Mouse (Mus musculus) CD4-positive, CD25-positive, alpha-beta regulatory T cell, adult 2 months (primary cell): ENCODE results near the gene Mier2.

Source experiments
- DNase-seq: peaks from one replicate; pipeline ENCODE4 v3.0.0-alpha.2; 2012; ENCODE audit warnings: low read depth, low spot score

The Mier2 gene

GRCm38 (mm10) chr10:79554330-79555237, at the start of gene Mier2:
Gene Mier2, minus strand, starts transcription at chr10:79555199.
- peak; percentile 91 for DNase-seq

GRCm38 (mm10) chr10:79597936-79598230, 42.9 kb upstream of the Mier2 start:
- no peak for DNase-seq

GRCm38 (mm10) chr10:79597051-79597935, 42.3 kb upstream of the Mier2 start:
- DNase-seq: no peak

- no peak for DNase-seq
Measured at GRCm38 (mm10) chr10:79595590-79595929, 40.6 kb upstream of the Mier2 start.

GRCm38 (mm10) chr10:79594872-79595589, 40.0 kb upstream of the Mier2 start:
- peak; percentile 71 for DNase-seq

- no peak for DNase-seq
Measured at GRCm38 (mm10) chr10:79594111-79594510, 39.1 kb upstream of the Mier2 start.

DNA sequence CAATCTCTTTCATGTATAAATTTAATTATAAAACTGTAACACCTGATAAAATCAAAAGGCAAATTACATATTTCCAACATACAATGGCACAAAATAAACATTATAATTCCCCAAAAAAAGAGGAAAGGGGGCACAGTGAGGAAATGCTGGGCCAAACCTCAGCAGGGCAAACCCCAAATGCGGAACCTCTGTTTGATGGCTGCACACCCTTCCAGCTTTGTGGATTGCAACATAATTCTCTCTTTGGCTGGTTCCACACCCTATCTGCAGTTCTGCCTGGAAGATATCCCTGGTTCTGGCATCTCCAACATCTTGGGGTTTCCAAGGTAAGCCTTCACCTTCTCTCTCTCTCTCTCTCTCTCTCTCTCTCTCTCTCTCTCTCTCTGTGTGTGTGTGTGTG, 35.7 kb upstream of the Mier2 start:
- no peak for DNase-seq

DNA sequence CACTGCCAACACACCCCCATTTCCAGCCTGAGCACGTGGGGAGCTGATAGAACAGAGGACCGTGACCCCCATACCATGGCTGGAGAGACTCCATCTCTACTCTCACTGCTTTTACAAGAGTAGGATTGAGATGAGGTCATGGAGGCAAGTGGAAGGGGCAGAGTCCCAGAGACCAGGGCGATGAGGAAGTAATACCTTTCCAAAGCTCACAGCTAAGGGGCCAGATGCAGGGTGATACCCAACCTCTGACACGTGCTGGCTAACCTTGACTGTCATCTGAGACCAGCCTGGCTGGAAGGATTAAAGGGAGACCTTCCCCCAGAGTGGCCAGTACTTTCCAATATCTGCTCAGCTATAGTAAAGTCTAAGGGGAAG, 32.7 kb upstream of the Mier2 start:
- DNase-seq: no peak

GRCm38 (mm10) chr10:79587061-79587751, 32.2 kb upstream of the Mier2 start, which contains the start of gene Theg:
Gene Theg, minus strand, starts transcription at chr10:79587331.
- DNase-seq: no peak

GRCm38 (mm10) chr10:79586243-79586642, 31.2 kb upstream of the Mier2 start:
- DNase-seq: no peak

DNA sequence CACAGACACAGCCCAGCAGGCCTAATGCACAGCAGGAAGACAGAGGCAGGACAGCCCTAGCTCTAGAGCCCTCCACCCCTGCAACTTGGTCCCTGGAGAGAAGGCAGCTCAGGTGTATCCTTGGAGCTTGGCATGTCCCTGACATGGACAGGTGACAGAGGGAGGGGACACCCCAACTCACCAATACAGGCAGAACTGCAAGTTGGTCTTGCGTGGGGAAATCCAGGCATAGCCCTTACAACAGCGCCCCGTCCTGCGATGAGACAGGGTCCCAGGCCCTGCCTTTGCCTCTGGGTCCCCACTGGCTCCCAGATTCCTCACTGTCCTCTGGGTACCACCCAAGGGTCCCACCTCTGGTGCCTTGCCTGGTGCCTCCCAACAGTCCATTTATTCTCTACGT, 30.7 kb upstream of the Mier2 start:
- DNase-seq: no peak

GRCm38 (mm10) chr10:79585136-79585535, 30.1 kb upstream of the Mier2 start:
- no peak for DNase-seq

- no peak for DNase-seq
Measured at GRCm38 (mm10) chr10:79584426-79584825, 29.4 kb upstream of the Mier2 start.

DNA sequence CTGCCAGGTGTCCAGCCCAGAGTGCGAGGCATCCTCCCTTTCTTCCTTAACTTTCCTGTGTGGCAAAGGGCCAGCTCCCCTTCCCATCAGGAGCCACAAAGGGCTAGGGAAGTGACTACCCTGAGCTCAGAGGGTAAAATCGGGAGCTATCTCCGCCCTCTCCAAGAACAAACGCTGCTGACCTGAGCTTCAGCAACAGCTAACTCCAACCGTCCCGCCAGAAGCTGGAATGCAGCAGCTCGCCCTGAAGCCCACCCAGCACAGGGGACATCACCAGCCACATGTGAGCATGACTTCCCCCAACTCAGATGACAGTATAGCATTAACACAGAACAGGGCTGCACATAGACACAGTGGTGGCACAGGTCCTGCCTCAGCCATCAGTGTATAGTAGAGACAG, 29.0 kb upstream of the Mier2 start:
- DNase-seq: no peak

GRCm38 (mm10) chr10:79581501-79581900, 26.5 kb upstream of the Mier2 start:
- DNase-seq: no peak

DNA sequence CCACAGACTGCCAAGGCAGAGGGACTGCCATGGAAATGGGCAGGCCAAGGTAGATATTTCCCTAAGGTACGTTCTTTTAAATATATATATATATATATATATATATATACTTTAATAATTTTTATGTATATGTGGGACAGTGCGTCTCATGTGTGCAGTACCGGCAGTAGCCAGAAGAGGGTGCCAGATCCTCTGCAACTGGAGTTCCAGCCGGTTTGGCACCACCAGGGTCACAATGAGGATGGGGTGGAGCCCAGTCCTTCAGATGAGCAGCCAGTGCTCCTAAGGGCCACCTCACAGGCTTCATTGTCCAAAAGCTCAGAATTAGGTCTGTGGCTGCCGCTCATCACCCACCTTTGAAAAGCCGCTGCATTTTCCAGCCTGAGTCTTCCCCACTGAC, 25.8 kb upstream of the Mier2 start:
- peak; percentile 52 for DNase-seq

- no peak for DNase-seq
Measured at GRCm38 (mm10) chr10:79580356-79580755, 25.4 kb upstream of the Mier2 start.

- DNase-seq: no peak
Measured at GRCm38 (mm10) chr10:79579781-79580180, 24.8 kb upstream of the Mier2 start.

DNA sequence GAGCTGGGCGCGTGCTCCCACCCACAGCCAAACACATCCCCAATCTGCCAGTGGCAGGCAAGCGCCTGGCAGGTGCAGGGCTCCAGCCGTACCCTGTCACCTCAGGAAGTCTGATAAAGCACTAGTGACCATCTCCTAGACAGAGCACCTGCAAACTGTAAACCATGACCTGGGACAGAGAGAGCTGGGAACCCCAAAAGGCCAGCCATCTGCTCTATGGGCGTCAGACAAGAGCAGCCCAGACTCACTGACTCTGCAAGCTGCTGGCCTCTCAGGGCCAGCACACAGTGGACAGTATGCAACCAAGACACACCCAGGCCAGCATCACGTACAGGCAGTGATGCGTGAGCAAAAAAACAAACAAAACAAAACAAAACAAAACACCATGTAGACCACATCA, 23.9 kb upstream of the Mier2 start:
- DNase-seq: no peak

DNA sequence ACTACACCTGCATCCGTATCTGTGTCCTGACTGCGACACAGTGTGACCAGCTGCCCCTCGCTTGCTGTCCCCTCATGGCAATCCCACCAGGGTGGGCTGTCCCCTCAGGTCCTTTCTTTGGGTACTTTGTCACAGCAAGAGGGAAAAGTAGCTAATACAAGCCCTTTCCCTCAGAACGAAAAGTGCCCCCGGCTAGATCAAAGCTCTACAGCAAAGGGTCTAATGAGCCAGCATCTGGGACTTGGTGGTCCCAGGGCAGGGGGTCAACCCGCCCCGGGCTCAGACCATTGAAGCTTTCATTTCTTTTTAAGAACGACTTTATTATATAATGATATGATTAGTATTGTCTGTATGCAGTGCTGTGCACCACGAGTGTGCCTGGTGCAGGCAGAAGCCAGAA, 23.3 kb upstream of the Mier2 start:
- no peak for DNase-seq

- DNase-seq: no peak
Measured at GRCm38 (mm10) chr10:79577376-79577775, 22.4 kb upstream of the Mier2 start.

DNA sequence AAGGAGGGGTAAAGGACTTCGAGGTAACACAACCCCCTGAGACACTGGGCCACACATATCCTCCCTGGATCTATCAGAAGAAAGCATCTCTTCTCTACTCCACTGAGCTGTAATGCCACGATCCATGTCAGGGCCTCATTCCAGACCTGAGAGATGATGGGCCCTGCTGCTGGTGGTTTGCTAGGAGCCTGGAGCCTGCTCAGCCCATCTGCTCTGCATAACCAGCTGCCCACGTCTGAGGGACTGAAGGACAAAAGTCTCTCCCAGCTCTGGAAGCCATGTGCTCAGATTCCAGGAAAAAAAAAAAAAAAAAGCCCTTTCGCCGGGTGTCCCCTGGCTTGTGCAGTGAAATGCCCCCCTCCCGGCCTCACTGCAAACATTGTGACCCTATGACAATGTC, 20.8 kb upstream of the Mier2 start:
- no peak for DNase-seq
